Mouse (Mus musculus) layer of hippocampus, adult 6 months (tissue): ENCODE data around the gene Kctd4. TPM values are rescaled to one million over a fixed set of nuclear protein-coding genes. Genes with fewer than 3 reads are reported as not detected.

Source experiments
- long read RNA-seq, 2 experiments: library from polyadenylated mRNA; unstranded; transcript quantifications; one replicate each; pipeline ENCODE4 v2.0.0; 2019 to 2020
- polyA plus RNA-seq: library from polyadenylated mRNA; unstranded; fragments of <200 nt; fragmentation: Nextera tagmentation; gene quantifications from 2 replicates; pipeline ENCODE4 v1.2.3, GENCODE M21; 2021

The Kctd4 gene
- 18.5 and 21.9 TPM in 2 replicates for polyA plus RNA-seq
- long read RNA-seq, experiment 1, partial matches to known transcripts = 0 of 86 reads
- long read RNA-seq, experiment 1, other reads (novel, unspliced or antisense) = 86 of 86 reads
- long read RNA-seq, experiment 2, partial matches to known transcripts = 0 of 148 reads
- long read RNA-seq, experiment 2, other reads (novel, unspliced or antisense) = 148 of 148 reads

DNA sequence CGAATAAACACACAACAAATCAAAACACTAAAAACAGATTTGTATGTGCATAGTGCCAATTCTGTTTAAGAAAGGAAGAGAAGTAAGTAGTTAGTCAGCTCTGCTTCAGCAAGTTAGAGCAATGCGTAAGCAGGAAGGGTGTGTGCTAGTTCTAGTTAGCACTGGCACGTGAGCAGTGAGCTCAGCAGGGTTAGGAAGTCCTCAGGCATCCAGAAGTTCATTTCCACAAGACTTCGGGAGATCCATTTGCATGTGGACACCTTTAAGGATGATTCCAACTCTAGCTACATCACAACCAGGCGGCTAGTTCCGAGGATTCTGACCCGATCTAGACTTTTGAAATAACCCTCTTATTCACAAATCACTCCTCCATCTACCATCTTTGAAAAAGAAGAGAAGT is at the start of gene Kctd4:
TSS of gene Kctd4 (plus strand) at position 244 of the 400 bp plus-strand sequence.

DNA sequence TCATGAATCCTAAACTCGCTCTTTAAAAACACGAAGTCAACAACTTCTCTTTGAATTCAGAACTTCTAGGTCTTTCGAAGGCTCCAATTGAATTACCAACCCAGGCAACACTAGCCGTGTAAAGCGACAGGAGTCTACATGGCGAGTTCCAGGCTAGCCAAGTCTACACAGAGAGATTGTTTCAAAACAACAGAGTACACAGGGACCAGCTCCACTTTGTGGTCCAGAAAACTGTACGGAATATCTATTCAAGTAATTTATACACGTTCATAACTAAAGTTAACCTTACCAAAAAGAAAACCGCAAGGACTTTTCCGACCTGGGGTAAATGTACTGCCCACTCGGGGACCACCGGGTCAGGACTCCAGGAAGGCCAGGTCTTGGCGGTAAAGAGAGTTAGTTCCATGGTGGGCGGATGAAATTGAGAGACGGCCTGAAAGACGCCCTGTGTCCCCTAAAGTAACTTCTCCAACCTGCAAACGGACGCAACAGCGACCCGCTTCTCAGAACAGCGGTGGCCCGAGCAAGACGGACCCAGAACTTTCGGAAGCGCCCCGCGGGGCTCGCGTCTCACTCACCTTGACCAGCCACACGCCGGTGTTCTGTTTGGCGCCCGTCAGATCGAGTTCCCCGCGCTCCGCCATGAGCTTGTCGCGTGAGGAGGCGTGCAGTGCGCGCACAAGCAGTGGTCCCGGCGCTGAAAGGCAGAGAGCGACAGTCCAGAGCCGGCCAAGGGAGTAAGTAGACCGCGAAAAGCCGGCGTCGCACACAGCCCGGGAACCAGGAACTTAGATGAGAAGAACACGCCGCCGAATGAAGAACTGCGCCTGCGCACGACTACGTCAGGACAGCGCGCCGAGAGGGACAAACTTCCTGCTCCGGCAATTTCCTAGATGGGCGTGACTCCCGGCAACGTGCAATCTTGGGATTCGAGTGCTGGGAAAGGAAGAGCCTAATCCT is 55.6 kb downstream of the Kctd4 start, which contains the start of gene Gtf2f2:
TSS of gene Gtf2f2 (minus strand) at position 764 of the 960 bp plus-strand sequence.

Other genes starting within 250 kb of the Kctd4 start
- gene Cog3, start 200.5 kb upstream of the Kctd4 start, polyA plus RNA-seq = 7.9 and 8.2 TPM in 2 replicates
- 2.8 and 4.0 TPM in 2 replicates for gene Slc25a30, start 168.0 kb upstream of the Kctd4 start, polyA plus RNA-seq
- gene Tpt1, start 109.9 kb upstream of the Kctd4 start, polyA plus RNA-seq = 1,484 and 1,817 TPM in 2 replicates
- 23.4 and 25.2 TPM in 2 replicates for gene Gtf2f2, start 55.9 kb downstream of the Kctd4 start, polyA plus RNA-seq
- 5.6 and 7.8 TPM in 2 replicates for gene Gpalpp1, start 155.8 kb downstream of the Kctd4 start, polyA plus RNA-seq
- gene Nufip1, start 155.9 kb downstream of the Kctd4 start, polyA plus RNA-seq = 5.5 and 5.8 TPM in 2 replicates